Mouse (Mus musculus) Muller cell, postnatal 12 days (primary cell): ENCODE data around the gene Gm42878.

ENCODE experiments used
- DNase-seq: peaks from one replicate; pipeline ENCODE4 v3.0.0-alpha.2; 2015; ENCODE audit errors: inconsistent ontology term

Gm42878 gene

DNA sequence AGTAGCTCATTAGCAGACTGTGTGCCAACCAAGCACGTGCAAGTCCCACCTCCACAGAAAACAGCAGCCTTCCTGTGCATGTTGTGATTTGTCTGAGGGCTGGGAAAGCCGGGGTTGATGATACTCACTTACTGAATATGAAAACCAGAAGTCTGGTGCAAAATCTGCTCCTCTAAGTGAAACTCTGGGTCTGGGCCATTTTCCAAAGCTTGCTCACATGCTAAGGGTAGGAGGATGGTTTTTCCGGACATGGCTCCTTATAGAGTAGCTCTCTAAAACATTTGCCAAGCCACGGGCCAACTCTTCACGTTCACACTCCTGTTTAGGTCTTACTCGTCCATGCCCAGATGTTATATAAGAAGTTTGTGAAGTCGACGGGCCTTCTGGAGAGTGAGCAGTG is 52.0 kb downstream of the Gm42878 start:
- DNase-seq, result no peak

DNA sequence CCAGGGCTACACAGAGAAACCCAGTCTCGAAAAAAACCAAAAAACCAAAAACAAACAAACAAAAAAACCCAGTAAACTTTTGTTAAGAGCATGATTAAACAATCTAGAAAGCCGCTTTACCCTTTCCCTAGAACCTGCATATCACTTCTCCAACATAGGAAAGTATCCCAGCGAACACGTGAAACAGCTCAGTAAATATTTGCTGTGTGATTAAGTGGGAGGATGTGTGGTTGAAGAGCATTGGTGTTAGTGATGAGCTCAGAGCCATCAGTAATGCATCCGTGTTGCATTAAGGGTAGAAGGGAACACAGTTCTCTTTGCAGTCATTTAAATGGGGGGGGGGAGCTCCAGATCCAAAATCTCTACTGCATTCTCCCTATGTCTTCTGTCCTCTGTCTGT is 60.5 kb downstream of the Gm42878 start:
- no peak for DNase-seq

DNA sequence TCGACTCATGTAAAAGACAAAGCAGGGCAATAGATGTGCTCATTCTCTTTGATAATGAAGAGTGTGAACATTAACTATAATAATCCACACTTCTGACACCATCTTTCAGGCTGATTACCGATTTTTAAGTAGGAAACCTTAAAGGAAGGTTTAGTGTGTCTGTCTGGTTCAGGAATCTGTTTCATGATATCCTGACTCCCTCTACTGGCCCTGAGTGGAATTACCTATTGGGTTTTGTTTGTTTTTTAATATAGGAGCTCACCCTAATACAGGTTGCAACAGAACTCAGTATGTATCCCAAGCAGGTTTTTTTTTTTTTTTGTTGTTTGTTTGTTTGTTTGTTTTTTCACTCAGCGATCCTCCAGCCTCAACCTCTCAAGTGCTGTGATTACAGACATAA is 67.6 kb downstream of the Gm42878 start:
- peak; percentile 29 for DNase-seq

DNA sequence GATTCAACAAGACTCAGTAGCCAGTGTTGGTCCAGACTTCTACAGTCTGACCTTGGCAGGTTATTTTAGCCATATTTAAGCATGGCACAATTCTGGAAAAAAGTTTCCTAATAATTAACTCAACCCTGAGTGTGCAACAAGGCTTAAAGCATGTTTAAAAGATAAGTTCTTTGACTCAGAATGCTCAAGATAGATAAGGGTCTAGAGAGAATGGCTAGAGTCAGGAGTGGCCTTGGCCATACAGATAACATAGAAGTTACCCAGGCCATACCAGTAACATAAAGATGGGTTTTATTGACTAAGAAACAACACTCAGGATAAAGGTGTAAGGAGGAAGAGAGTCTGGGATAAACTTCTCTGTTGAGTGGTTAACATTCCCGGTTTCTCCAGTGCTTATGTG is 69.2 kb downstream of the Gm42878 start:
- no peak for DNase-seq

DNA sequence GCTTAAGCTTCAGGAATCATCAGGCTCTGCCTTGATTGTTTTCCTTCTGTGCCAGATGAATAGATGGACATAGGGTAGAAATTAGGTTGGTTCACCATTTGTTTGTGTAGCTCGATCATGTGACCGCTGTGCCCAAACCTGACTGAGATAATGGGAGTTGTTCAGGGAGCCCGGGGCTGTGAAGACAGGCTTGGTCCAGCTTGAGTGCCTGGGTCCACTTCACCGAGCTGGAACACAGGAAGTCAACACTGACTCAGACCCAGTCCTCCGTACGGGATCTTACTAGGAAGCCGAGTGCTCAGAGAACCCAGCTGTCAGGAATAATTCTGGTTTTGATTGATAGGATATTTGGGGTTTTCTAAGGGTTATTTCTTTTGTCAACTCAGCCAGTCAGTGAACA is 70.7 kb downstream of the Gm42878 start:
- DNase-seq, result no peak

DNA sequence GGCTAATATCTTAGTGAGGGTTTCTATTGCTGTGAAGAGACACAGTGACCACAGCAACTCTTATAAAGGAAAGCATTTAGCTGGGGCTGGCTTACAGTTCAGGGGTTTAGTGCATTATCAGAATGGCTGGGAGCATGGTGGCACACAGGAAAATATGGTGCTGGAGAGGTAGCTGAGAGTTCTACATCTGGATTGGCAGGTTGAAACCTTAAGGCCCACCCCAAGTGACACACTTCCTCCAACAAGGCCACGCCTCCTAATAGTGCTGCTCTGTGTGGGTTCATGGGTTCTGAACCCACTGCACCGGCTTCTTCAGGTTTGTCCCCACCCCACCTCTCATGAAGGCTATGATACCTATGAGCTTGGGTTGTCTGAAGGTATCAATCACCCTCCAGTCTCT is 72.9 kb downstream of the Gm42878 start:
- DNase-seq, result no peak

DNA sequence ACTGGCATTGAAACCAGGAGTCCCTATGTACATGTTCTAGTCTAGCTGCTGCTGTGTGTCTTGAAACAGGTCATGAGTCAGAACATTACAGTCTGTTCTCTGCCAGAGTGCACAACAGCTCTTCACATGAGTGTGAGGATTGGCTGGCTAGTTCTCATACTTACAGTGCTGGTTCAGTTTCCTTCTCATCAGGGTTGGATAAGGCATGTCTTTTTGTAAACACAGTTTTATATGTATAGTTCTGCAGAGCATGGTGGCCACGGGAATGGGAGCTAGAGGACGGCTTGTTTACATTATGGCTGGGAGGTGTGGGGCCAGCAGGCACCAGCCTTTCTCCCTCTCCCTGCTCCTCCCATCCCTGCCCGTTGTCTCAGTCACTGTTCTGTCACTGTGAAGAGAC is 75.7 kb downstream of the Gm42878 start:
- no peak for DNase-seq
